21 mouse cellular contexts compared by ENCODE assay signal in genomic region chr1:171915638-171916458, GRCm38 (mm10). TPM values are rescaled to one million over a fixed set of nuclear protein-coding genes. Genes with fewer than 3 reads are reported as not detected.
A peak's percentile ranks its signal among the peaks of the same experiment; 100 is the strongest.
DNase-seq lines count a peak whose midpoint lies in the region; ATAC-seq lines count a peak whose summit lies in the region.
"Had no signal": no experiment of that assay in that cellular context is flagged by ENCODE, and none has a peak within 500 bp of the region (broad histone marks: within the 10 kb centered on the region; RNA-seq: fewer than 3 reads in every experiment).

No protein-coding gene starts in this region.

- ATAC-seq in CD4-positive, CD25-positive, alpha-beta regulatory T cell, adult 4 months = peak; percentile 37
- ATAC-seq in monocyte, adult 5-6 weeks (replicated peaks; ENCODE audit: insufficient number of reproducible peaks, low FRiP score, low TSS enrichment, poor library complexity, severe bottlenecking) = 0 out of 2 replicates have a peak, but pooled peaks have one; percentile 21
- ATAC-seq: forebrain, postnatal 0 days had no signal

- DNase-seq in spleen, adult 18-20 months = peak; percentile 33
- DNase-seq in spleen, postnatal 14 days (ENCODE audit: low spot score in 2 of 2) = no peak
- peak; percentile 39 for DNase-seq in thymus, postnatal 4 days
- DNase-seq in heart, postnatal 36 days = no peak
- DNase-seq in kidney, adult 18-20 months = no peak
- DNase-seq: cerebellum, adult 18-20 months; cerebellum, postnatal 25 days; embryo, embryonic 11 days; forebrain, postnatal 0 days; kidney, adult 8-10 months; kidney, postnatal 14 days; midbrain, embryonic 14.5 days; right cerebral cortex, postnatal 25 days had no signal

- intact Hi-C loops in heart, postnatal 36 days (cut with DNase I) = no loop called here

RNA-seq across cellular contexts. Expression of gene Slamf6, which starts 1.5 kb away (rescaled TPM):
- 100 to 1,000 TPM; 266 to 302 TPM for polyA plus RNA-seq in CD4-positive, CD25-positive, alpha-beta regulatory T cell, adult 4 months (2017; shearing (Covaris generic))
- total RNA-seq in monocyte, adult 5-6 weeks (2017) = 9.1 to 21.9 TPM (median 19.7 TPM) in 3 replicates
- under 1 TPM; 0.27 to 0.31 TPM for total RNA-seq in heart, postnatal 36 days (2021)
- total RNA-seq: forebrain, postnatal 0 days; gastrocnemius, adult 18-20 months had no signal
- polyA plus RNA-seq: midbrain, embryonic 14.5 days; stomach, embryonic 14.5 days had no signal

RNA-seq across cellular contexts. Expression of gene Gm10521, which starts 20.4 kb away (rescaled TPM):
- 1 to 10 TPM; 1.6 to 2.5 TPM for polyA plus RNA-seq in CD4-positive, CD25-positive, alpha-beta regulatory T cell, adult 4 months (2017; shearing (Covaris generic))
- 8.1 to 13.8 TPM (median 8.4 TPM) in 3 replicates for total RNA-seq in monocyte, adult 5-6 weeks (2017)
- under 1 TPM; 0.19 to 0.22 TPM for total RNA-seq in heart, postnatal 36 days (2021)
- total RNA-seq: ES-E14; forebrain, postnatal 0 days; gastrocnemius, adult 18-20 months had no signal
- polyA plus RNA-seq: embryonic facial prominence, embryonic 14.5 days; forebrain, postnatal 0 days; heart, embryonic 13.5 days; lung, embryonic 16.5 days; midbrain, embryonic 14.5 days; stomach, embryonic 14.5 days had no signal

Comparison
In these comparisons a context has a peak if more than half of its experiments do, and no peak if none do; other contexts are left out.
1. DNase-seq: peak in spleen, adult 18-20 months (2 of 2) and thymus, postnatal 4 days (single experiment); none in spleen, postnatal 14 days (0 of 2), heart, postnatal 36 days (0 of 2) and kidney, adult 18-20 months (single experiment).